Mouse (Mus musculus): ENCODE measurements around the gene Extl1.

DNA sequence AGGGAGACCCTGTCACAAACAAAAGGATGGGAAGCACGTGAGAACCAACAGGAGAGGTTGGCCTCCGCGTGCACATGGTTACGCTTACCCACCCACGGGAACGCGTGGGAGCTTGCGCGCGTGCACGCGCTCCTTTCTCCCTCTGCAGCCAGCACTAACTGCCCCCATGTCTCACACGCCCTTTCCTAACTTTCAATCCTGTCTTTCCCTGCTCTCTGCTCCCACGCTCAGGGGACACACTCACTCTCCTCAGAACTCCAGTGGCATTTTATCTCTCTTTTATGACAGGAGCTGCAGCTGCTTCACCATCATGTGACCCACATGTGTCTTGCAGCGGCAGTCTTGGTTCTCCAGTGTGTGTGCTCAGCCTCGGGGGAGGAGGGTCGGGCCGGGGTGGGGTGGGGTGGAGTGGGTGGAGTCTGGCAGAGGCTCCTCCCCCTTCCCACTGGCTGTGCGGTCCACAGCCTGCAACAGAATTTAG, 17.6 kb upstream of the Extl1 start:
- TF ChIP-seq EP300 (optimal IDR thresholded peaks at IDR 0.05) = no peak
- TF ChIP-seq CTCF (IDR thresholded peaks at IDR 0.05; ENCODE audit: low read depth) = no peak
